Mouse (Mus musculus) forebrain, embryonic 15.5 days (tissue): ENCODE data around the gene Gmfg. TPM values are rescaled to one million over a fixed set of nuclear protein-coding genes. Genes with fewer than 3 reads are reported as not detected.
A peak's percentile ranks its signal among the peaks of the same experiment; 100 is the strongest.

Experiments
- ATAC-seq: fragments of 200-750 bp; cut with Nextera tagmentation; replicated peaks from 2 replicates; pipeline ENCODE4 v1.8.0; 2017; ENCODE audit warnings: mild to moderate bottlenecking, moderate TSS enrichment, moderate library complexity
- H3K27ac ChIP-seq: fragments of 300-500 bp; sonication (generic); replicated peaks from 2 replicates; pipeline ENCODE4 v1.5.1; 2015; ENCODE audit warnings: mild to moderate bottlenecking, inconsistent platforms
- H3K27me3 ChIP-seq: fragments of 300-500 bp; sonication (generic); 2 replicates; pipeline ENCODE4 v1.6.1; 2015; ENCODE audit warnings: inconsistent platforms
- H3K36me3 ChIP-seq: fragments of 300-500 bp; sonication (generic); 2 replicates; pipeline ENCODE4 v1.6.1; 2015; ENCODE audit warnings: mild to moderate bottlenecking, inconsistent platforms
- H3K4me1 ChIP-seq: fragments of 300-500 bp; sonication (generic); 2 replicates; pipeline ENCODE4 v1.6.1; 2015; ENCODE audit warnings: inconsistent platforms
- H3K4me2 ChIP-seq: fragments of 300-500 bp; sonication (generic); replicated peaks from 2 replicates; pipeline ENCODE4 v1.6.1; 2015; ENCODE audit warnings: mild to moderate bottlenecking, inconsistent platforms
- H3K4me3 ChIP-seq: fragments of 300-500 bp; sonication (generic); 2 replicates; pipeline ENCODE4 v1.5.1; 2015; ENCODE audit warnings: mild to moderate bottlenecking, inconsistent platforms
- H3K9ac ChIP-seq: fragments of 300-500 bp; sonication (generic); replicated peaks from 2 replicates; pipeline ENCODE4 v1.6.1; 2015; ENCODE audit warnings: mild to moderate bottlenecking, inconsistent platforms
- H3K9me3 ChIP-seq: fragments of 300-500 bp; sonication (generic); 2 replicates; pipeline ENCODE4 v1.6.1; 2016; ENCODE audit warnings: inconsistent platforms
- WGBS: fragments of 180-500 bp; shearing (Covaris S2); methylation state at CpG from one replicate; pipeline ENCODE4 v1.1.7; 2015; ENCODE audit warnings: mixed read lengths; 5-methylcytosine and 5-hydroxymethylcytosine counted together
- polyA plus RNA-seq: library from polyadenylated mRNA; unstranded; fragments of >200 nt; fragmentation: Nextera tagmentation; extraction: Ambion mirVana; gene quantifications from 2 replicates; pipeline ENCODE4 v1.2.1, GENCODE M21; 2015

The Gmfg gene
- polyA plus RNA-seq, 1 experiment from 2014 or later = 4.7 TPM

GRCm38 (mm10) chr7:28441776-28442485, 4.7 kb downstream of the Gmfg start:
- H3K36me3 ChIP-seq = no peaks in the 10 kb centered on the region
- WGBS = 91% methylated on average over 14 of the region's 14 CpGs
- H3K9me3 ChIP-seq = no peaks in the 10 kb centered on the region
- 0 out of 2 replicates have a peak, but pooled peaks cover 3% of the 10 kb centered on the region for H3K27me3 ChIP-seq
- peaks cover 4% of the 10 kb centered on the region; the same call in 1 of the 2 replicates for H3K4me1 ChIP-seq
- no peak overlapping the region for H3K4me2 ChIP-seq
- no peak overlapping the region for H3K4me3 ChIP-seq
- H3K9ac ChIP-seq = no peak overlapping the region
- ATAC-seq = no peak
- no peak overlapping the region for H3K27ac ChIP-seq

GRCm38 (mm10) chr7:28442688-28443087, 5.4 kb downstream of the Gmfg start:
- no peak overlapping the region for H3K27ac ChIP-seq
- H3K27me3 ChIP-seq = 0 out of 2 replicates have a peak, but pooled peaks cover 3% of the 10 kb centered on the region
- no peaks in the 10 kb centered on the region; the same call in 1 of the 2 replicates for H3K4me1 ChIP-seq
- H3K9ac ChIP-seq = no peak overlapping the region
- H3K4me3 ChIP-seq = no peak overlapping the region
- no peak overlapping the region for H3K4me2 ChIP-seq
- no peak for ATAC-seq
- no peaks in the 10 kb centered on the region for H3K36me3 ChIP-seq
- H3K9me3 ChIP-seq = no peaks in the 10 kb centered on the region
- 51% methylated on average over 4 of the region's 4 CpGs for WGBS

- no peak overlapping the region for H3K4me2 ChIP-seq
- ATAC-seq = no peak
- H3K27me3 ChIP-seq = 0 out of 2 replicates have a peak, but pooled peaks cover 3% of the 10 kb centered on the region
- no peaks in the 10 kb centered on the region for H3K36me3 ChIP-seq
- no peak overlapping the region for H3K4me3 ChIP-seq
- no peak overlapping the region for H3K9ac ChIP-seq
- 85% methylated on average over 13 of the region's 13 CpGs for WGBS
- H3K9me3 ChIP-seq = no peaks in the 10 kb centered on the region
- H3K27ac ChIP-seq = no peak overlapping the region
- H3K4me1 ChIP-seq = no peaks in the 10 kb centered on the region; the same call in 1 of the 2 replicates
Observed at GRCm38 (mm10) chr7:28444344-28444974, 7.2 kb downstream of the Gmfg start.

- 0 out of 2 replicates have a peak, but pooled peaks cover 3% of the 10 kb centered on the region for H3K27me3 ChIP-seq
- H3K27ac ChIP-seq = no peak overlapping the region
- no peak overlapping the region for H3K4me2 ChIP-seq
- no peak overlapping the region for H3K4me3 ChIP-seq
- no peak overlapping the region for H3K9ac ChIP-seq
- no peaks in the 10 kb centered on the region for H3K36me3 ChIP-seq
- ATAC-seq = no peak
- WGBS = 9% methylated on average over 12 of the region's 12 CpGs
- H3K9me3 ChIP-seq = no peaks in the 10 kb centered on the region
- no peaks in the 10 kb centered on the region; the same call in 1 of the 2 replicates for H3K4me1 ChIP-seq
Observed at GRCm38 (mm10) chr7:28446446-28446845, 9.2 kb downstream of the Gmfg start.

GRCm38 (mm10) chr7:28447101-28447830, 10.0 kb downstream of the Gmfg start:
- 18% methylated on average over 12 of the region's 12 CpGs for WGBS
- Histone ChIP-seq H3K9ac (no peak overlapping the region), H3K4me3 (no peak overlapping the region), H3K27ac (no peak overlapping the region), H3K9me3 (no peaks in the 10 kb centered on the region), H3K36me3 (no peaks in the 10 kb centered on the region), H3K27me3 (0 out of 2 replicates have a peak, but pooled peaks cover 3% of the 10 kb centered on the region), H3K4me1 (no peaks in the 10 kb centered on the region; the same call in 1 of the 2 replicates), H3K4me2 (no peak overlapping the region)
- ATAC-seq = no peak

GRCm38 (mm10) chr7:28447865-28448820, 10.9 kb downstream of the Gmfg start:
- Histone ChIP-seq H3K4me2 (no peak overlapping the region), H3K9ac (no peak overlapping the region)
- 70% methylated on average over 13 of the region's 13 CpGs for WGBS

GRCm38 (mm10) chr7:28451531-28452360, 14.5 kb downstream of the Gmfg start, which contains the start of gene Lrfn1:
Lrfn1 (plus strand) TSS chr7:28451980.
- Histone ChIP-seq H3K4me2 (peak within 1 kb of the TSS; percentile 79), H3K27me3 (no peaks in the 10 kb centered on the region), H3K4me1 (peaks cover 16% of the 10 kb centered on the region), H3K9me3 (no peaks in the 10 kb centered on the region), H3K27ac (peak within 1 kb of the TSS; percentile 49), H3K36me3 (peaks cover 14% of the 10 kb centered on the region), H3K9ac (peak within 1 kb of the TSS; percentile 67), H3K4me3 (peak within 1 kb of the TSS; percentile 96)
- ATAC-seq = peak; percentile 81
- under 1% methylated on average over 72 of the region's 97 CpGs for WGBS

More at GRCm38 (mm10) chr7:28447865-28448820, 10.9 kb downstream of the Gmfg start:
- 0 out of 2 replicates have a peak, but pooled peaks cover 3% of the 10 kb centered on the region for H3K27me3 ChIP-seq
- no peak overlapping the region for H3K4me3 ChIP-seq
- H3K9me3 ChIP-seq = no peaks in the 10 kb centered on the region
- H3K27ac ChIP-seq = no peak overlapping the region
- peaks cover 6% of the 10 kb centered on the region for H3K4me1 ChIP-seq
- H3K36me3 ChIP-seq = no peaks in the 10 kb centered on the region
- no peak for ATAC-seq

GRCm38 (mm10) chr7:28452361-28453005, 15.2 kb downstream of the Gmfg start:
- H3K4me3 ChIP-seq = peak overlapping the region; percentile 96
- peaks cover 20% of the 10 kb centered on the region for H3K36me3 ChIP-seq
- ATAC-seq = peak; percentile 55
- peaks cover 16% of the 10 kb centered on the region for H3K4me1 ChIP-seq
- 2% methylated on average over 22 of the region's 24 CpGs for WGBS
- H3K4me2 ChIP-seq = peak overlapping the region; percentile 79
- H3K27me3 ChIP-seq = no peaks in the 10 kb centered on the region
- H3K27ac ChIP-seq = peak overlapping the region; percentile 49
- H3K9ac ChIP-seq = peak overlapping the region; percentile 67
- no peaks in the 10 kb centered on the region for H3K9me3 ChIP-seq

- H3K27me3 ChIP-seq = no peaks in the 10 kb centered on the region
- WGBS = 89% methylated on average over 5 of the region's 5 CpGs
Observed at GRCm38 (mm10) chr7:28460361-28460760, 23.1 kb downstream of the Gmfg start.

GRCm38 (mm10) chr7:28462769-28463168, 25.5 kb downstream of the Gmfg start:
- 97% methylated on average over 2 of the region's 2 CpGs for WGBS
- no peak for ATAC-seq
- no peak overlapping the region for H3K4me3 ChIP-seq
- no peak overlapping the region for H3K9ac ChIP-seq
- H3K36me3 ChIP-seq = peaks cover 54% of the 10 kb centered on the region
- no peaks in the 10 kb centered on the region for H3K9me3 ChIP-seq
- H3K27ac ChIP-seq = no peak overlapping the region
- H3K4me2 ChIP-seq = no peak overlapping the region
- peaks cover 9% of the 10 kb centered on the region for H3K27me3 ChIP-seq
- peaks cover 17% of the 10 kb centered on the region for H3K4me1 ChIP-seq

More at GRCm38 (mm10) chr7:28460361-28460760, 23.1 kb downstream of the Gmfg start:
- Histone ChIP-seq H3K4me3 (no peak overlapping the region), H3K36me3 (peaks cover 64% of the 10 kb centered on the region), H3K9ac (no peak overlapping the region), H3K4me1 (peaks cover 7% of the 10 kb centered on the region; the same call in 1 of the 2 replicates), H3K27ac (no peak overlapping the region), H3K4me2 (no peak overlapping the region), H3K9me3 (no peaks in the 10 kb centered on the region)
- no peak for ATAC-seq
